Mouse (Mus musculus) intestine, postnatal 0 days (tissue): ENCODE results near the gene Slc25a28. TPM values are rescaled to one million over a fixed set of nuclear protein-coding genes. Genes with fewer than 3 reads are reported as not detected.

Experiments
- ATAC-seq: fragments of 200-750 bp; cut with Nextera tagmentation; 2 replicates; pipeline ENCODE4 v1.8.0; 2017; ENCODE audit warnings: mild to moderate bottlenecking, moderate TSS enrichment, moderate library complexity
- H3K27ac ChIP-seq: fragments of 300-500 bp; sonication (generic); 2 replicates; pipeline ENCODE4 v1.5.1; 2014; ENCODE audit warnings: mild to moderate bottlenecking, low read depth, low read length, moderate library complexity
- H3K27me3 ChIP-seq: fragments of 300-500 bp; sonication (generic); replicated peaks from 2 replicates; pipeline ENCODE4 v1.6.1; 2014; ENCODE audit warnings: low read length, mixed read lengths; ENCODE audit not compliant: control insufficient read depth, insufficient read depth
- H3K36me3 ChIP-seq: fragments of 300-500 bp; sonication (generic); 2 replicates; pipeline ENCODE4 v1.6.1; 2014; ENCODE audit warnings: mild to moderate bottlenecking, moderate library complexity; ENCODE audit not compliant: control insufficient read depth, insufficient read depth
- H3K4me1 ChIP-seq: fragments of 300-500 bp; sonication (generic); replicated peaks from 2 replicates; pipeline ENCODE4 v1.6.1; 2014; ENCODE audit warnings: antibody characterized with exemption, low read length, mixed read lengths; ENCODE audit not compliant: control insufficient read depth, insufficient read depth
- H3K4me2 ChIP-seq: fragments of 300-500 bp; sonication (generic); replicated peaks from 2 replicates; pipeline ENCODE4 v1.6.1; 2014; ENCODE audit warnings: low read depth, mild to moderate bottlenecking, moderate library complexity
- H3K4me3 ChIP-seq: fragments of 300-500 bp; sonication (generic); 2 replicates; pipeline ENCODE4 v1.5.1; 2014; ENCODE audit warnings: low read depth, low read length
- H3K9ac ChIP-seq: fragments of 300-500 bp; sonication (generic); 2 replicates; pipeline ENCODE4 v1.6.1; 2014; ENCODE audit warnings: mild to moderate bottlenecking, low read depth, low read length
- H3K9me3 ChIP-seq: fragments of 300-500 bp; sonication (generic); 2 replicates; pipeline ENCODE4 v1.6.1; 2016; ENCODE audit warnings: mixed run types; ENCODE audit not compliant: control insufficient read depth
- CTCF ChIP-seq: sonication (generic); IDR thresholded peaks from 2 replicates; pipeline ENCODE4 v1.5.1; 2016; ENCODE audit warnings: low read depth, mild to moderate bottlenecking, control low read depth, antibody characterized with exemption, moderate library complexity
- WGBS: fragments of 180-500 bp; shearing (Covaris S2); extraction: QIAGEN DNeasy Blood & Tissue Kit; methylation state at CpG from one replicate; pipeline ENCODE4 v1.1.7; 2014; 5-methylcytosine and 5-hydroxymethylcytosine counted together
- microRNA-seq: library from miRNA; unstranded; fragments of <30 nt; microRNA quantifications from one replicate; pipeline ENCODE4, GENCODE M21; 2016
- polyA plus RNA-seq: library from polyadenylated mRNA; unstranded; fragments of >200 nt; fragmentation: Nextera tagmentation; extraction: Ambion mirVana; gene quantifications from 2 replicates; pipeline ENCODE4 v1.2.1, GENCODE M21; 2015

Gene Slc25a28
- polyA plus RNA-seq, 1 experiment from 2014 or later: 20.6 TPM

- Histone ChIP-seq H3K27me3 (peaks cover 79% of the 10 kb centered on the region), H3K9ac (peak overlapping the region; percentile 65)
- under 1% methylated on average over 91 of the region's 92 CpGs for WGBS
Measured at GRCm38 (mm10) chr19:43614341-43615073, 60.2 kb downstream of the Slc25a28 start.

More at GRCm38 (mm10) chr19:43614341-43615073, 60.2 kb downstream of the Slc25a28 start:
- Histone ChIP-seq H3K9me3 (no peaks in the 10 kb centered on the region), H3K4me2 (peak overlapping the region; percentile 75), H3K4me1 (0 out of 2 replicates have a peak, but pooled peaks cover 3% of the 10 kb centered on the region), H3K36me3 (0 out of 2 replicates have a peak, but pooled peaks cover 7% of the 10 kb centered on the region), H3K27ac (peak overlapping the region; percentile 41; the same call in 1 of the 2 replicates), H3K4me3 (peak overlapping the region; percentile 54)
- TF ChIP-seq CTCF: 0 out of 2 replicates have a peak, but pooled peaks have one; percentile 9
- ATAC-seq: no peak

Small RNAs within 50 kb of the gene (microRNA-seq; reads per million reads assigned to microRNA genes)
- not detected for gene Gm22646

Other genes with a start within 250 kb of the Slc25a28 start
- gene Cnnm1, start 234.4 kb downstream of the Slc25a28 start, polyA plus RNA-seq: 5.4 and 5.5 TPM in 2 replicates
- gene Got1, start 150.3 kb downstream of the Slc25a28 start, polyA plus RNA-seq: 82.3 and 85.0 TPM in 2 replicates
- 54.3 and 56.9 TPM in 2 replicates for gene Nkx2-3, start 62.6 kb downstream of the Slc25a28 start, polyA plus RNA-seq
- gene Entpd7, start 14.8 kb upstream of the Slc25a28 start, polyA plus RNA-seq: 61.5 and 65.2 TPM in 2 replicates
- gene Cutc, start 78.1 kb upstream of the Slc25a28 start, polyA plus RNA-seq: 21.2 and 23.2 TPM in 2 replicates
- gene Cox15, start 78.1 kb upstream of the Slc25a28 start, polyA plus RNA-seq: 15.3 and 16.8 TPM in 2 replicates
- gene Abcc2, start 107.3 kb upstream of the Slc25a28 start, polyA plus RNA-seq: 90.5 and 129 TPM in 2 replicates